Mouse (Mus musculus): ENCODE measurements at regions not wholly inside any gene's neighbourhood (a gene's known extent, or its start where the extent isn't known, plus 50 kb on each side); places are given as distances from the start of the nearest gene placed in this dataset.
"Not testable (repeated sequence)": the region's sequence is repeated elsewhere in the genome, so short reads cannot be mapped to it uniquely, and the experiment has no call there.

GRCm38 (mm10) chr5:148820476-148820875, 108.6 kb downstream of the Katnal1 start:
- DNase-seq (ENCODE audit: low spot score in 2 of 2) = peak in 1 of 2 experiments; percentile 58

GRCm38 (mm10) chr5:148819423-148819822, 109.7 kb downstream of the Katnal1 start:
- peak in 1 of 2 experiments; percentile 34 for DNase-seq (ENCODE audit: low spot score in 2 of 2)

GRCm38 (mm10) chr5:148818746-148819145, 110.4 kb downstream of the Katnal1 start:
- no peak for DNase-seq (ENCODE audit: low spot score in 2 of 2)

- DNase-seq (ENCODE audit: low spot score in 2 of 2) = no peak
Measured at GRCm38 (mm10) chr5:148812840-148813239, 116.3 kb downstream of the Katnal1 start.

GRCm38 (mm10) chr5:148812016-148812415, 117.1 kb downstream of the Katnal1 start:
- DNase-seq (ENCODE audit: low spot score in 2 of 2) = peak; percentile 71 to 91

GRCm38 (mm10) chr5:148809485-148809884, 119.6 kb downstream of the Katnal1 start:
- no peak for DNase-seq (ENCODE audit: low spot score in 2 of 2)

- DNase-seq (ENCODE audit: low spot score in 2 of 2) = no peak
Measured at GRCm38 (mm10) chr5:148809055-148809454, 120.1 kb downstream of the Katnal1 start.

GRCm38 (mm10) chr5:148808426-148808825, 120.7 kb downstream of the Katnal1 start:
- no peak for DNase-seq (ENCODE audit: low spot score in 2 of 2)

GRCm38 (mm10) chr5:148807612-148808011, 121.5 kb downstream of the Katnal1 start:
- DNase-seq (ENCODE audit: low spot score in 2 of 2) = no peak

- no peak for DNase-seq (ENCODE audit: low spot score in 2 of 2)
Measured at GRCm38 (mm10) chr5:148805030-148805429, 124.1 kb downstream of the Katnal1 start.

- no peak for DNase-seq (ENCODE audit: low spot score in 2 of 2)
Measured at GRCm38 (mm10) chr5:148803772-148804171, 125.3 kb downstream of the Katnal1 start.

GRCm38 (mm10) chr5:148802720-148803119, 126.4 kb downstream of the Katnal1 start:
- no peak for DNase-seq (ENCODE audit: low spot score in 2 of 2)

- DNase-seq (ENCODE audit: low spot score in 2 of 2) = no peak
Measured at GRCm38 (mm10) chr5:148798541-148798940, 130.6 kb downstream of the Katnal1 start.

- no peak for DNase-seq (ENCODE audit: low spot score in 2 of 2)
Measured at GRCm38 (mm10) chr5:148796072-148796471, 133.0 kb downstream of the Katnal1 start.

GRCm38 (mm10) chr5:148794465-148794864, 134.7 kb downstream of the Katnal1 start:
- peak; percentile 62 to 88 for DNase-seq (ENCODE audit: low spot score in 2 of 2)

- peak; percentile 80 to 94 for DNase-seq (ENCODE audit: low spot score in 2 of 2)
Measured at GRCm38 (mm10) chr5:148792736-148793440, 136.2 kb downstream of the Katnal1 start.

GRCm38 (mm10) chr5:148791651-148792050, 137.5 kb downstream of the Katnal1 start:
- no peak for DNase-seq (ENCODE audit: low spot score in 2 of 2)

GRCm38 (mm10) chr5:148790343-148790742, 138.8 kb downstream of the Katnal1 start:
- DNase-seq (ENCODE audit: low spot score in 2 of 2) = not testable (repeated sequence)

- no peak for DNase-seq (ENCODE audit: low spot score in 2 of 2)
Measured at GRCm38 (mm10) chr5:148789823-148790222, 139.3 kb downstream of the Katnal1 start.

- DNase-seq (ENCODE audit: low spot score in 2 of 2) = no peak
Measured at GRCm38 (mm10) chr5:148789147-148789566, 140.0 kb downstream of the Katnal1 start.

GRCm38 (mm10) chr5:148788690-148789089, 140.4 kb downstream of the Katnal1 start:
- no peak for DNase-seq (ENCODE audit: low spot score in 2 of 2)

GRCm38 (mm10) chr5:148787270-148787669, 141.8 kb downstream of the Katnal1 start:
- DNase-seq (ENCODE audit: low spot score in 2 of 2) = no peak

GRCm38 (mm10) chr5:148781076-148781475, 148.0 kb downstream of the Katnal1 start:
- not testable (repeated sequence) for DNase-seq (ENCODE audit: low spot score in 2 of 2)
